Mouse (Mus musculus) B cell, adult (primary cell): ENCODE data around the gene Gm36176. TPM values are rescaled to one million over a fixed set of nuclear protein-coding genes. Genes with fewer than 3 reads are reported as not detected.

Experiments used
- total RNA-seq: library from RNA; stranded (reverse); gene quantifications from 4 replicates; pipeline ENCODE4 v1.2.4, GENCODE M21; 2023; ENCODE audit not compliant: inconsistent age

Gm36176 gene
- total RNA-seq: not detected in 4 replicates

GRCm38 (mm10) chr10:77846503-77846902 is at the start of gene Gm36176:
Gene Gm36176, plus strand, starts transcription at chr10:77846803.

GRCm38 (mm10) chr10:77798921-77799508 is 47.6 kb upstream of the Gm36176 start, which contains the start of gene Gm19668:
Gene Gm19668, minus strand, starts transcription at chr10:77799133.

GRCm38 (mm10) chr10:77811743-77812142 is 34.9 kb upstream of the Gm36176 start, which contains the start of gene Gm9507:
Gene Gm9507, minus strand, starts transcription at chr10:77811843.

GRCm38 (mm10) chr10:77814382-77814781 is 32.2 kb upstream of the Gm36176 start, which contains the start of gene Gm2696:
Gene Gm2696, plus strand, starts transcription at chr10:77814682.

GRCm38 (mm10) chr10:77826951-77827350 is 19.7 kb upstream of the Gm36176 start, which contains the start of gene Krtap10-4:
Gene Krtap10-4, minus strand, starts transcription at chr10:77827095.

GRCm38 (mm10) chr10:77835647-77836046 is 11.0 kb upstream of the Gm36176 start, which contains the start of gene Krtap10-10:
Gene Krtap10-10, plus strand, starts transcription at chr10:77835947.

GRCm38 (mm10) chr10:77852559-77852958 is 6.0 kb downstream of the Gm36176 start, which contains the start of gene Gm10318:
Gene Gm10318, plus strand, starts transcription at chr10:77852859.

GRCm38 (mm10) chr10:77861675-77862074 is 15.1 kb downstream of the Gm36176 start, which contains the start of gene Gm3285:
Gene Gm3285, plus strand, starts transcription at chr10:77861975.

Other genes starting within 250 kb of the Gm36176 start
- gene Sumo3, start 240.7 kb upstream of the Gm36176 start, total RNA-seq: 58.9 to 65.6 TPM (median 62.4 TPM) in 4 replicates
- gene Gm49325, start 240.6 kb upstream of the Gm36176 start, total RNA-seq: 1.3 to 12.1 TPM in 2 of 4 replicates, not detected in the others
- 37.9 to 44.1 TPM (median 41.3 TPM) in 4 replicates for gene Ube2g2, start 224.5 kb upstream of the Gm36176 start, total RNA-seq
- 2.7 to 5.5 TPM (median 4.4 TPM) in 4 replicates for gene Tspear, start 160.2 kb upstream of the Gm36176 start, total RNA-seq
- not detected in 4 replicates for gene Gm19402, start 156.0 kb upstream of the Gm36176 start, total RNA-seq
- not detected in 4 replicates for gene Gm9508, start 149.6 kb upstream of the Gm36176 start, total RNA-seq
- gene Gm10272, start 140.2 kb upstream of the Gm36176 start, total RNA-seq: not detected in 4 replicates
- gene Gm10024, start 135.3 kb upstream of the Gm36176 start, total RNA-seq: not detected in 4 replicates
- gene Gm10142, start 131.0 kb upstream of the Gm36176 start, total RNA-seq: not detected in 4 replicates
- not detected in 4 replicates for gene Krtap12-1, start 126.2 kb upstream of the Gm36176 start, total RNA-seq
- gene Gm10100, start 120.3 kb upstream of the Gm36176 start, total RNA-seq: not detected in 4 replicates
- gene Gm18596, start 104.2 kb upstream of the Gm36176 start, total RNA-seq: not detected in 4 replicates
- gene Gm9736, start 95.4 kb upstream of the Gm36176 start, total RNA-seq: not detected in 4 replicates
- gene Gm3233, start 87.1 kb upstream of the Gm36176 start, total RNA-seq: not detected in 4 replicates
- not detected in 4 replicates for gene Gm3238, start 75.5 kb upstream of the Gm36176 start, total RNA-seq
- gene Gm7138, start 69.9 kb upstream of the Gm36176 start, total RNA-seq: not detected in 4 replicates
- not detected in 4 replicates for gene Gm3250, start 64.3 kb upstream of the Gm36176 start, total RNA-seq
- not detected in 4 replicates for gene Gm7137, start 58.6 kb upstream of the Gm36176 start, total RNA-seq
- not detected in 4 replicates for gene Gm9639, start 51.7 kb upstream of the Gm36176 start, total RNA-seq
- gene Gm19668, start 47.7 kb upstream of the Gm36176 start, total RNA-seq: not detected in 4 replicates
- gene Gm9507, start 35.0 kb upstream of the Gm36176 start, total RNA-seq: not detected in 4 replicates
- gene Gm2696, start 32.1 kb upstream of the Gm36176 start, total RNA-seq: not detected in 4 replicates
- not detected in 4 replicates for gene Krtap10-4, start 19.7 kb upstream of the Gm36176 start, total RNA-seq
- gene Krtap10-10, start 10.9 kb upstream of the Gm36176 start, total RNA-seq: not detected in 4 replicates
- gene Gm10318, start 6.1 kb downstream of the Gm36176 start, total RNA-seq: not detected in 4 replicates
- not detected in 4 replicates for gene Gm3285, start 15.2 kb downstream of the Gm36176 start, total RNA-seq
- 0.16 to 0.19 TPM in 2 of 4 replicates, not detected in the others for gene Lrrc3, start 55.7 kb downstream of the Gm36176 start, total RNA-seq
- gene Trpm2, start 123.8 kb downstream of the Gm36176 start, total RNA-seq: 17.7 to 30.3 TPM (median 24.5 TPM) in 4 replicates
- gene 1810043G02Rik, start 131.7 kb downstream of the Gm36176 start, total RNA-seq: 8.2 to 11.2 TPM (median 8.8 TPM) in 4 replicates
- gene Pfkl, start 163.3 kb downstream of the Gm36176 start, total RNA-seq: 74.1 to 88.4 TPM (median 80.7 TPM) in 4 replicates
- not detected in 4 replicates for gene Dnmt3l, start 195.1 kb downstream of the Gm36176 start, total RNA-seq
- gene Aire, start 196.8 kb downstream of the Gm36176 start, total RNA-seq: 0.87 to 2.5 TPM (median 1.9 TPM) in 4 replicates
- 233 to 266 TPM (median 256 TPM) in 4 replicates for gene Icosl, start 222.5 kb downstream of the Gm36176 start, total RNA-seq